Mouse (Mus musculus) inflammation-experienced regulatory T-cells, adult 6 months (primary cell): ENCODE measurements at regions not wholly inside any gene's neighbourhood (a gene's known extent, or its start where the extent isn't known, plus 50 kb on each side); places are given as distances from the start of the nearest gene placed in this dataset.
"Not testable (repeated sequence)": the region's sequence is repeated elsewhere in the genome, so short reads cannot be mapped to it uniquely, and the experiment has no call there.

Source experiments
- ATAC-seq: one replicate; pipeline ENCODE4 v1.8.0; 2017

DNA sequence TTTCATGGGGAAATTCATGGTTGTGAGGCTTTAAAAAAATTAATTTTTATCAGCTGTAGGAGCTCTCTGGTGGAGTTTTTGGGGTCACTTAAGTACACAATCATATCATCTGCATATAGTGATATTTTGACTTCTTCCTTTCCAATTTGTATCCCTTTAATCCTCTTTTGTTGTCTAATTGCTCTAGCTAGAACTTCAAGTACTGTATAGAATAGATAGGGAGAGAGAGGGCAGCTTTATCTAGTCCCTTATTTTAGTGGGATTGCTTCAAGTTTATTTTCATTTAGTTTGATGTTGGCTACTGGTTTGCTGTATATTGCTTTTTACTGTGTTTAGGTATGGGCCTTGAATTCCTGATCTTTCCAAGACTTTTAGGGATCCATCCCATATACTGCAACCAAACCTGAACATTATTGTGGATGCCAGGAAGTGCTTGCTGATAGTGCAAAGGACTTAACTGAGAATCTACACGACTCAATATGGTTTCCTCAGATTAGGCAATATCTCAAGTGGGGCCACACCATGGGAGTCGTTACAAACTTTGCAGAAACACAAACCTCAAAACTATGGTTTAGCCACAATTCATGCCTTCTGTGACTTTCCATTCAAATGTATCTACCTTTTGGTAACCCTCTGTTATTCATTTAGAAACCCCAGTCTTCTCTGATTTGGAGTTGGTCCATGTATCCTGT, 878.4 kb upstream of the Olfr1507 start:
- not testable (repeated sequence) for ATAC-seq

- ATAC-seq: peak; percentile 21
Observed at GRCm38 (mm10) chr14:53369776-53370175, 874.2 kb upstream of the Olfr1507 start.

DNA sequence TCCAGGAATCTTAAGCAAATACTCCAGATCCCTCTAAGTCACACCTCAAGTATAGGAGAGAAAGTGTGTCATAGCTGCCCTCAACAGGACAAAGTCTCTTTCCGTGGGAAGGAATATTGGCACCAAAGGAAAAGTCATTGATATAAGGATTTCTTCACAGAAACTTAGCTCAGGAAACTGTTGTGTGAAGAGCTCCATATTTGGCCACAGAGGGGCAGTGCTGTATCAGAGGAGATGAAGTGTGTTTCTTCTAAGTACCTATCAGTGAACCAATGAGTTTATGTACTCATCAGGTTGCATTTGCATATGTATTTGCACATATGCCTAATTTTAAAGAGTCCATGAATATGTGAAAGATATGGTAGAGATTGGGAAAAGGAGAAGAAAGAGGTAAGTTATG, 871.9 kb upstream of the Olfr1507 start:
- ATAC-seq: not testable (repeated sequence)

DNA sequence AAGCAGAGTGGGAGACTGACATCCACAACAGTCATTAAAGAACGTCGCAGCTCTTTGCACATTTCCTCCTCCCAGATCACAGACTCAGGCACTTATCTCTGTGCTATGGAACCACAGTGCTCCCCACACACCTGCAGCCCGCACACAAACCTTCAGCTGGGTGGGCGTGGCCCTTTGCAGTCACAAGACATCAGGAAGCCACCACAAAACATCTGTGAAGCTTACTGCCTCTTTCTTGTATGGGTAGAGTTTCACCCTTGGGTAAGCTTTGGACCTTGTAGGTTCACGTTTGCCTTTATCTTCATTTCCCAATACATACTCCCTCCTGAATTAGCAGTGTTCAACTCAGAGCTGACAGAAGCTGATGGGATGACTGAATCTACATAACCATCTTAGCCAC, 868.4 kb upstream of the Olfr1507 start:
- ATAC-seq: not testable (repeated sequence)

- not testable (repeated sequence) for ATAC-seq
Observed at GRCm38 (mm10) chr14:53362054-53362453, 866.5 kb upstream of the Olfr1507 start.

DNA sequence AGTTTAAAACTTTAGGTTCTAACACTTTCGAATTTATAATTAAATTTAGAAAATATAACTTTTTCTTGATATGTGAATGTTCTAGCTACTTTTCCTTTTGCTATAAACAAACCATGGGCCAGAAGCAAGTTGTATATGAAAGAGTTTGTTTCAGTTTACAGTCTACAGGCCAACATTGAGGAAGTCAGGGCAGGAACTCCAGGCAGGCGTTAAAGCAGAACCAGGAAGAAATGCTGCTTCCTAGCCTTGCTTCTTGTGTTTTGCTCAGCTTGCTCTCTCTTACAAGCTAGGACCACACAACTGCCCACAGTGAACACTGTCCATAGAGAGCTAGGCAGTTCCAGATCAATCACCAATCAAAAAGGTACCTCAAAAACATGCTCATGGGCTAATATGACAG, 861.9 kb upstream of the Olfr1507 start:
- not testable (repeated sequence) for ATAC-seq

- not testable (repeated sequence) for ATAC-seq
Observed at GRCm38 (mm10) chr14:53356783-53357182, 861.2 kb upstream of the Olfr1507 start.

DNA sequence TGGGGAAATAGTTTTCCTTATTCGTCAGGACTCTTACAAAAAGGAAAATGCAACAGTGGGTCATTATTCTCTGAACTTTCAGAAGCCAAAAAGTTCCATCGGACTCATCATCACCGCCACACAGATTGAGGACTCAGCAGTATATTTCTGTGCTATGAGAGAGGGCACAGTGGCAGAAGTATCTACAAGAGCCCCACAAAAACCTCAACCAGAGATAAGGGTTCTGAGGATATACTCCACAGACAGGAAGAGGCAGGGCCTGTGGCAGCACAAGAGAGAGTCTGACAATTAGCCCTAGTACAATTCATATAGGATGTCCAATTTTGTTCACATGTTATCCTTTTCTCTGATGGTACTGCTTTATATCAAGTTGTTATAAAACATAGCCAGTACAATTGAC, 855.9 kb upstream of the Olfr1507 start:
- ATAC-seq: peak; percentile 72

DNA sequence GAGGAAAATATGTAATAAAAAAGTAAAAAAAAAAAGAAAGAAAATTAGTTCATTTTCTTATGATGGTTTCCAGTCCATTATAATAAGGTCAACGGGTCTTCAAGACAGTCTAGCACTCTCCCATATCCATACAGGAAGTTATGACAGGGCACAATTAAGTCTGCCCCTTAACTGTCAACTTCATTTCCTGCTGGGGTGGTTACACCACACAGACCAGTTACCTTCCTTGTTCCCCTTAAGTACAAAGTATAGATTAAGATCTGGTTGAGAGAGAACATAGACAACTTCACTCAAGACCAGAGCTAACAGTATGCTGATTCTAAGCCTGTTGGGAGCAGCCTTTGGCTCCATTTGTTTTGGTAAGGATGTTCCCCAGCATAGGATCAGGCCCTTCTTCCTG, 855.2 kb upstream of the Olfr1507 start:
- ATAC-seq: peak; percentile 89

GRCm38 (mm10) chr14:53349111-53349510, 853.6 kb upstream of the Olfr1507 start:
- ATAC-seq: not testable (repeated sequence)

- peak; percentile 63 for ATAC-seq
Observed at GRCm38 (mm10) chr14:53345568-53345967, 850.0 kb upstream of the Olfr1507 start.

DNA sequence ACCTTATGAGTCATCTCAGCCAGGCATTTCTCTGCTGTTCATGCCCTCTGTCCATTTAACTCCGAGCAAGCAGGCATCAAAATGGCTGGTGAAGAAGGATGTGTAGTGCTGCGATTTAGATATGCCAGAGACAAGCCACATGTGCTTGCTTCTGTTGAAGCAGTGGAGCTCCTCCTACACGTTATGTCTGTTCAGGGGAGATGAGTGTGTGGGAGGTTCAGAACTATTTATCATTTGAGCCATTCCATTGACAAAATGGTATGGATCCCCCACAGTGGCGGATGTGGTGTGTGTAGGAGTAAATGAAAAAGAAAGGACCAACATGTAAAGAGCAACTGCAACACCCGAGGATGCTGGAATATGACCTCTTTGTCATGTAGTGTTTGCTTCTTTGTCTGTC, 848.3 kb upstream of the Olfr1507 start:
- peak; percentile 58 for ATAC-seq

- not testable (repeated sequence) for ATAC-seq
Observed at GRCm38 (mm10) chr14:53339167-53339566, 843.6 kb upstream of the Olfr1507 start.

- peak; percentile 63 for ATAC-seq
Observed at GRCm38 (mm10) chr14:53337446-53337845, 841.9 kb upstream of the Olfr1507 start.

GRCm38 (mm10) chr14:53336705-53337104, 841.2 kb upstream of the Olfr1507 start:
- not testable (repeated sequence) for ATAC-seq

DNA sequence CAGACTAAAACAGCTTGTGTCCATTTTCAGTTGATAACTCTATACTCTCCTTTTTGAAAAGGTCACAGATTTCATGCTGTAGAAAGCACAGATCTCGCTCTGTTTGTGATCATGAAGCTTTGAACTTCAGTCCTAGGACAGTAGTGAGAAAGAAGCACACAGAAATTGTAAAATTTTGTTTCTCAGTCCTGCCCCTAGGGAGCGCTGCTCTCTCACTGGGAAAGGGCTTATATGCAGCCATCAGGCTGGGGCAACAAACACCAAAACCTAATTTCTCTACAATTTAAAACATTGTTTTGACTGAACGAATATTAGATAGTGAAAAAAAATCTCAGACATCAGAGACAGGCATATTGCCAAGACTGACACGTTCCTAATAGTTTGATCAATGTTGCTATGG, 838.9 kb upstream of the Olfr1507 start:
- ATAC-seq: not testable (repeated sequence)

DNA sequence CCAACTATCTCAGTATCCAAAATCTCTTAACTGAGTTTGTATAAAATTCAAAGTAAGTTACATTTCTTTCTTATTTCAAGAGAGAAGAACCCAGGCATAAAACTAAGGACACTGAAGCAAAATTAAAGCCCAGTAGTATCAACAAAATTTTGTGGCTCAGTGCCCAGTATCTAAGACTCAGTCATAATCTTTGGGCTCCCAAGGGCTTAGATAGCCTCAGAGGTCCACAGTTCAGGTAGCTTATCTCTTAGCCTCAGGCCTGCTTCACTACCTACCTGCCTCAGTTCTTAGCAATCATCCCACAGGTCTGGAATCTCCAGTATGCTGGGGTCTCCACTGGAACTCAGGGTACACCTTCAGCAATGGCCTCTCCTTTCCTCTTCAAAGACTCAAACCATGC, 835.6 kb upstream of the Olfr1507 start:
- not testable (repeated sequence) for ATAC-seq

- ATAC-seq: peak; percentile 69
Observed at GRCm38 (mm10) chr14:53324367-53324766, 828.8 kb upstream of the Olfr1507 start.

GRCm38 (mm10) chr14:53318512-53319309, 823.2 kb upstream of the Olfr1507 start:
- ATAC-seq: peak; percentile 70

DNA sequence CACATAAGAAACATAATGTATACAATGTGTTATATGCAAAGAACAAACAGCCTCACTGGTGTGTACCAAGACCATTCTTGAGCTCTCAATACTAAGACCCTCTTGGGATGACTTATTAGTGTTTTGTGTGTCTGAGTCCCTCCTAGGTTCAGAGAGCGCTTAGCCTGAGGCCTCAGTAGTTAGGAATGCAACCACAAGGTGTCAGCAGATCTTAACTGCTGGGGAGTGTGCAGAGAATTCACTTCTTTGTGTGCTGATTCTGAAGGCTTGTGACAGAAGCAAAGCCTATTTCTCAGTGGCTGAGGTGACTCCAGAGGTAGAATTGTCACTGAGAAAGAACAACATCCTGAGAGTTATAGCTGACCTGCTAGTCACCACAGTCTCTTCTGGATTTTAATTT, 816.9 kb upstream of the Olfr1507 start:
- ATAC-seq: not testable (repeated sequence)

GRCm38 (mm10) chr14:53303179-53303578, 807.6 kb upstream of the Olfr1507 start:
- ATAC-seq: not testable (repeated sequence)

- not testable (repeated sequence) for ATAC-seq
Observed at GRCm38 (mm10) chr14:53302491-53302829, 806.9 kb upstream of the Olfr1507 start.

DNA sequence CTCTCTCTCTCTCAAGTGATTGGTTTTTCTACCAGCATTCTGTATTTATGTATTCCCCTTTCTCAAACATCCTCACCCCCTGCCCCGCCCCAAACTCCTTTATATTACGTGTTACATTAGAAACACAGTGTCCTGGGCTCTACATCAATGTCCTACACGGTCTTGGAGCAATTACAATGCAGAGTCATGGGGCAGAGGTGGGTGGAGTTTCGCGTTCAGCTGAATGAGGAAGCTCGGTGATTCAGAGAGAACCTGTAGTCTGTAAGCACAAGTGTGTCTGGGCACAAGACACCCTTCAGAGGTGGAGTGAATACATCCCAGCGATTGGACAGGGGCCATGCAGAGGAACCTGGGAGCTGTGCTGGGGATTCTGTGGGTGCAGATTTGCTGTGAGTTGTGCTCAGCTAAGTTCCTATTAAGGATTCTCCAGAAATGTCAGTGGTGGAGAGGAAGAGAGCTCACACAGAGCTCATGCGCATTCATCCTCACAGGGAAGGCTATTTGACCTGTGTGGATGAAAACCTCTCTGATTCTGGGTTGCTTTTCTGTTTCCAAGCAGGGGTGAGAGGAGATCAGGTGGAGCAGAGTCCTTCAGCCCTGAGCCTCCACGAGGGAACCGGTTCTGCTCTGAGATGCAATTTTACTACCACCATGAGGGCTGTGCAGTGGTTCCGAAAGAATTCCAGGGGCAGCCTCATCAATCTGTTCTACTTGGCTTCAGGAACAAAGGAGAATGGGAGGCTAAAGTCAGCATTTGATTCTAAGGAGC, 806.4 kb upstream of the Olfr1507 start:
- not testable (repeated sequence) for ATAC-seq
